Mouse (Mus musculus): ENCODE measurements around the gene Crkl. TPM values are rescaled to one million over a fixed set of nuclear protein-coding genes. Genes with fewer than 3 reads are reported as not detected.

Gene Crkl
- polyA plus RNA-seq, 1 experiment from 2014 or later = 27.9 TPM

GRCm38 (mm10) chr16:17529981-17530586 lies 78.3 kb downstream of the Crkl start:
- peak overlapping the region; percentile 84 for H3K4me3 ChIP-seq (ENCODE audit: low read depth, low read length)
- H3K4me2 ChIP-seq (ENCODE audit: low read depth, low read length) = peak overlapping the region; percentile 96
- no peaks in the 10 kb centered on the region for H3K27me3 ChIP-seq (ENCODE audit: control insufficient read depth, insufficient read depth, low read depth, low read length)
- ATAC-seq (ENCODE audit: low read depth) = no peak
- peak overlapping the region; percentile 88 for H3K9ac ChIP-seq (ENCODE audit: low read depth, low read length)
- no peaks in the 10 kb centered on the region for H3K9me3 ChIP-seq (replicated peaks; ENCODE audit: control insufficient read depth, low read length)
- peak overlapping the region; percentile 96 for H3K27ac ChIP-seq (ENCODE audit: low read length)
- H3K4me1 ChIP-seq (ENCODE audit: control insufficient read depth, low read depth, low read length) = peaks cover 16% of the 10 kb centered on the region
- 9% methylated on average over 17 of the region's 17 CpGs for WGBS (ENCODE audit: insufficient replicate concordance)
- H3K36me3 ChIP-seq (ENCODE audit: control insufficient read depth, insufficient read depth) = peaks cover 19% of the 10 kb centered on the region

DNA sequence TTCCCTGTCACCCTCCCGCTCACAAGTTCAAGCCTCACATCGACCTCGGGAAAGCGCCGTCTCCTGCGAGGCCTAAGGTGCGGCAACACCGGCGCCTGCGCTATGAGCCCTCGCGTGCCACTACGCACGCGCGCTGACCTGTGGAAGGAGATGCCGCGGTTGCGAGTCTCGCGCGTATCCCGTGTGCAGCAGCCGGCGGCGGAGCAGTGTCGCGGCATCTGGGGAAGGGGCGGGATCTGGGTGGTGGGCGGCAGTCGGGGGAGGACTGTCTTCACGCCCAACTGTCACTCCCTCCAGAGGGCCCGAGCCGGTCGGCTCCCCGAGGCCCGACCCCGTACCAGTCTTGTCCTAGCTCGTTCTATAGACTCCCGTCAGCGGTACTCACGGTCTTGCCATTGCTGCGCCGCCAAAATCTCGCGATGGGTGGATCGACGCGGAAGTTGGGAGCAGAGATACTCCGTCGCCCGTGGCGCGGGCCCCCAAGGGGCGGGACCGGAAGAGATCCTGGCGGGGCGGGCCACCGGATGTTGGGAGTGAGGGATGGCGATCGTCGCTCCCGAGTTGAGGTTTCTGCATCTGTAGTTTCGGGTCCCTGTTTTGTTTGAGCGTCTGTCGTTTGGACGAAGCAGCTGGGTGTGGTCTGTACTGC lies 79.0 kb downstream of the Crkl start, which contains the start of gene Thap7:
Gene Thap7 (minus strand): TSS at position 497 of the 649 bp plus-strand sequence.
- peak; percentile 96 for ATAC-seq (ENCODE audit: low read depth)
- under 1% methylated on average over 67 of the region's 67 CpGs for WGBS (ENCODE audit: insufficient replicate concordance)
- no peaks in the 10 kb centered on the region for H3K9me3 ChIP-seq (replicated peaks; ENCODE audit: control insufficient read depth, low read length)
- peak within 1 kb of the TSS; percentile 84 for H3K4me3 ChIP-seq (ENCODE audit: low read depth, low read length)
- peak within 1 kb of the TSS; percentile 96 for H3K4me2 ChIP-seq (ENCODE audit: low read depth, low read length)
- peaks cover 16% of the 10 kb centered on the region for H3K4me1 ChIP-seq (ENCODE audit: control insufficient read depth, low read depth, low read length)
- H3K27ac ChIP-seq (ENCODE audit: low read length) = peak within 1 kb of the TSS; percentile 96
- peak within 1 kb of the TSS; percentile 88 for H3K9ac ChIP-seq (ENCODE audit: low read depth, low read length)
- no peaks in the 10 kb centered on the region for H3K27me3 ChIP-seq (ENCODE audit: control insufficient read depth, insufficient read depth, low read depth, low read length)
- peaks cover 18% of the 10 kb centered on the region for H3K36me3 ChIP-seq (ENCODE audit: control insufficient read depth, insufficient read depth)

GRCm38 (mm10) chr16:17532271-17532670 lies 80.5 kb downstream of the Crkl start:
- Histone ChIP-seq H3K4me2 (ENCODE audit: low read depth, low read length) (no peak overlapping the region), H3K27ac (ENCODE audit: low read length) (no peak overlapping the region), H3K36me3 (ENCODE audit: control insufficient read depth, insufficient read depth) (peaks cover 13% of the 10 kb centered on the region), H3K9me3 (replicated peaks; ENCODE audit: control insufficient read depth, low read length) (no peaks in the 10 kb centered on the region), H3K27me3 (ENCODE audit: control insufficient read depth, insufficient read depth, low read depth, low read length) (no peaks in the 10 kb centered on the region), H3K9ac (ENCODE audit: low read depth, low read length) (no peak overlapping the region), H3K4me3 (ENCODE audit: low read depth, low read length) (no peak overlapping the region), H3K4me1 (ENCODE audit: control insufficient read depth, low read depth, low read length) (peaks cover 16% of the 10 kb centered on the region)
- no peak for ATAC-seq (ENCODE audit: low read depth)
- WGBS (ENCODE audit: insufficient replicate concordance) = 57% methylated on average over 4 of the region's 4 CpGs

DNA sequence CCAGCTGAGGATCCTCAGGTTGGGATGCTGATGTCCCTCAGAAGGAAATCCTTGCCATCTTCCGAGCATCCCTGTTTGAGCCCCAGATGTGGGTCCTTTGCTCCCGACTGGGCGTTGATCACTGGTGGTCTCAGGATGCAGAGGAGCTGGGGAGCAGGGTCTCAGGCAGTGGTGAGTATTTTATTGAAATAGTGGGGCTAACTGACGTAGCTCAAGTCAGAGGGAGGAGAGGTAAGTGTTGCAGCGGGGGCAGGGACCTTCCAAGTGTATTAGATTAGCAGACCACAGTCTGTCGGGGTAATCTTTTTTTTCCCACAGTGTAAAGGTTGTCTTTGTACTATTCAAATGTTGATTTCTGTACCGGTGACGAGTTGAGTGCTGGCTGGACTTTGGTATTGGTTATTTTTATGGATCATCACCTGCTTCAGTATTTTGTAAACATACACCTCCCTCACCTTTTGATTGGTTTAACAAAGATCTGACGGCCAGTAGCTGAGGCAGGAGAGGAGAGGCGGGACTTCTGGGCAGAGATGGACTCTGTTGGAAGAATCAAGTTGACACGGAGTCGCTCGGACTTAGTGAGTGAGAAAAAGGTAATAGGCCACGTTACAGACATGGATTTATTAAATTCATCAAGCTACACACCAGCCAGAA lies 81.0 kb downstream of the Crkl start:
- H3K27me3 ChIP-seq (ENCODE audit: control insufficient read depth, insufficient read depth, low read depth, low read length) = no peaks in the 10 kb centered on the region
- WGBS (ENCODE audit: insufficient replicate concordance) = 57% methylated on average over 14 of the region's 14 CpGs
- ATAC-seq (ENCODE audit: low read depth) = no peak
- H3K4me3 ChIP-seq (ENCODE audit: low read depth, low read length) = no peak overlapping the region
- H3K9me3 ChIP-seq (replicated peaks; ENCODE audit: control insufficient read depth, low read length) = no peaks in the 10 kb centered on the region
- no peak overlapping the region for H3K4me2 ChIP-seq (ENCODE audit: low read depth, low read length)
- H3K27ac ChIP-seq (ENCODE audit: low read length) = no peak overlapping the region
- H3K4me1 ChIP-seq (ENCODE audit: control insufficient read depth, low read depth, low read length) = peaks cover 16% of the 10 kb centered on the region
- H3K9ac ChIP-seq (ENCODE audit: low read depth, low read length) = no peak overlapping the region
- H3K36me3 ChIP-seq (ENCODE audit: control insufficient read depth, insufficient read depth) = peaks cover 7% of the 10 kb centered on the region

- Histone ChIP-seq H3K9ac (ENCODE audit: low read depth, low read length) (no peak overlapping the region), H3K27me3 (ENCODE audit: control insufficient read depth, insufficient read depth, low read depth, low read length) (peaks cover 3% of the 10 kb centered on the region; the same call in 1 of the 2 replicates), H3K4me1 (ENCODE audit: control insufficient read depth, low read depth, low read length) (peaks cover 2% of the 10 kb centered on the region), H3K4me3 (ENCODE audit: low read depth, low read length) (no peak overlapping the region), H3K27ac (ENCODE audit: low read length) (no peak overlapping the region), H3K9me3 (replicated peaks; ENCODE audit: control insufficient read depth, low read length) (no peaks in the 10 kb centered on the region), H3K36me3 (ENCODE audit: control insufficient read depth, insufficient read depth) (no peaks in the 10 kb centered on the region), H3K4me2 (ENCODE audit: low read depth, low read length) (no peak overlapping the region)
- 76% methylated on average over 3 of the region's 3 CpGs for WGBS (ENCODE audit: insufficient replicate concordance)
- ATAC-seq (ENCODE audit: low read depth) = no peak
Observed at GRCm38 (mm10) chr16:17536584-17536983, 84.8 kb downstream of the Crkl start.

Other genes with a start within 250 kb of the Crkl start
- 164 and 179 TPM in 2 replicates for gene Ube2l3, start 249.3 kb upstream of the Crkl start, polyA plus RNA-seq (2015; fragmentation: Nextera tagmentation; extraction: Ambion mirVana)
- 0.04 and 0.05 TPM in 2 replicates for gene Rimbp3, start 243.4 kb upstream of the Crkl start, polyA plus RNA-seq (2015; fragmentation: Nextera tagmentation; extraction: Ambion mirVana)
- 3.0 and 3.4 TPM in 2 replicates for gene Hic2, start 218.4 kb upstream of the Crkl start, polyA plus RNA-seq (2015; fragmentation: Nextera tagmentation; extraction: Ambion mirVana)
- gene Tmem191c, start 175.9 kb upstream of the Crkl start, polyA plus RNA-seq (2015; fragmentation: Nextera tagmentation; extraction: Ambion mirVana) = 2.9 and 4.0 TPM in 2 replicates
- 242 and 251 TPM in 2 replicates for gene Serpind1, start 120.6 kb upstream of the Crkl start, polyA plus RNA-seq (2015; fragmentation: Nextera tagmentation; extraction: Ambion mirVana)
- gene Snap29, start 46.0 kb upstream of the Crkl start, polyA plus RNA-seq (2015; fragmentation: Nextera tagmentation; extraction: Ambion mirVana) = 8.7 and 10.1 TPM in 2 replicates
- gene Pi4ka, start 45.7 kb upstream of the Crkl start, polyA plus RNA-seq (2015; fragmentation: Nextera tagmentation; extraction: Ambion mirVana) = 13.5 and 15.2 TPM in 2 replicates
- gene Aifm3, start 37.6 kb downstream of the Crkl start, polyA plus RNA-seq (2015; fragmentation: Nextera tagmentation; extraction: Ambion mirVana) = 3.8 and 6.3 TPM in 2 replicates
- gene Lztr1, start 56.7 kb downstream of the Crkl start, polyA plus RNA-seq (2015; fragmentation: Nextera tagmentation; extraction: Ambion mirVana) = 25.2 and 25.7 TPM in 2 replicates
- gene Thap7, start 79.1 kb downstream of the Crkl start, polyA plus RNA-seq (2015; fragmentation: Nextera tagmentation; extraction: Ambion mirVana) = 18.9 and 21.1 TPM in 2 replicates
- gene Lrrc74b, start 109.3 kb downstream of the Crkl start, polyA plus RNA-seq (2015; fragmentation: Nextera tagmentation; extraction: Ambion mirVana) = 0.06 TPM in 1 of 2 replicates, not detected in the other
- gene P2rx6, start 109.9 kb downstream of the Crkl start, polyA plus RNA-seq (2015; fragmentation: Nextera tagmentation; extraction: Ambion mirVana) = 0.07 and 0.09 TPM in 2 replicates
- gene Slc7a4, start 131.2 kb downstream of the Crkl start, polyA plus RNA-seq (2015; fragmentation: Nextera tagmentation; extraction: Ambion mirVana) = 2.9 and 3.5 TPM in 2 replicates
- 13.6 and 15.1 TPM in 2 replicates for gene Smpd4, start 167.4 kb downstream of the Crkl start, polyA plus RNA-seq (2015; fragmentation: Nextera tagmentation; extraction: Ambion mirVana)
- 2.2 and 2.5 TPM in 2 replicates for gene Ccdc74a, start 194.5 kb downstream of the Crkl start, polyA plus RNA-seq (2015; fragmentation: Nextera tagmentation; extraction: Ambion mirVana)

Data from liver, embryonic 16.5 days (tissue).